Mouse (Mus musculus) embryonic stem cell, embryonic (primary cell): ENCODE data around the gene Hspa8.

Source experiments
- CTCF ChIA-PET, 4 experiments: fragments of 300-600 bp in 2 of 4; fragments of 350-600 bp in 2 of 4; sonication (Branson Sonifier 250); formaldehyde crosslinking; loops; one replicate each; lab custom pipeline; 2022; ENCODE audit warnings: inconsistent platforms in 2 of 4; lab: Charles Lee
- POLR2A ChIA-PET, 4 experiments: fragments of 300-600 bp in 2 of 4; fragments of 350-600 bp in 2 of 4; sonication (Branson Sonifier 250); formaldehyde crosslinking; loops; one replicate each; lab custom pipeline; 2022; ENCODE audit warnings: antibody characterized with exemption in 4 of 4, inconsistent platforms in 1 of 4; lab: Charles Lee

Hspa8 gene

GRCm38 (mm10) chr9:40817325-40818028, 16.7 kb downstream of the Hspa8 start:
- POLR2A ChIA-PET: interaction anchor here in 3 of 4 experiments (1.2 to 5.8 kb wide), 4 partner anchors 10 to 16 kb away, joined by 4 to 52 read pairs (median 10); partner anchors contain the start of gene Hspa8 (in 2 of the 3)

GRCm38 (mm10) chr9:40825601-40826000, 24.8 kb downstream of the Hspa8 start:
- POLR2A ChIA-PET: interaction anchor here in 3 of 4 experiments (0.6 to 1.1 kb wide), 4 partner anchors 10 to 102 kb away, joined by 3 read pairs; no protein-coding TSS in a partner anchor
- CTCF ChIA-PET: interaction anchor here in 3 of 4 experiments (0.6 to 1.4 kb wide), 6 partner anchors 9 to 382 kb away, joined by 3 to 7 read pairs (median 4); no protein-coding TSS in a partner anchor

More at GRCm38 (mm10) chr9:40817325-40818028, 16.7 kb downstream of the Hspa8 start:
- CTCF ChIA-PET: interaction anchor here in 2 of 4 experiments (0.6 to 2.0 kb wide), 4 partner anchors 17 to 223 kb away, joined by 3 to 5 read pairs (median 4); no protein-coding TSS in a partner anchor

- ChIA-PET POLR2A (interaction anchor here in 1 of 4 experiments (1.5 kb wide), 1 partner anchor 21 kb away, joined by 6 read pairs; no protein-coding TSS in a partner anchor), CTCF (interaction anchor here in 2 of 4 experiments (0.9 to 1.1 kb wide), 3 partner anchors 20 to 380 kb away, joined by 3 to 4 read pairs (median 3); no protein-coding TSS in a partner anchor)
Observed at GRCm38 (mm10) chr9:40827366-40827765, 26.6 kb downstream of the Hspa8 start.

GRCm38 (mm10) chr9:40834569-40834968, 33.8 kb downstream of the Hspa8 start:
- ChIA-PET CTCF (interaction anchor here (0.5 to 4.0 kb wide), 84 partner anchors 9 to 1227 kb away, joined by 3 to 45 read pairs (median 4); partner anchors contain the start of gene Bsx (in 1 of the 4)), POLR2A (interaction anchor here (0.6 to 1.5 kb wide), 7 partner anchors 24 to 371 kb away, joined by 3 to 6 read pairs (median 3); no protein-coding TSS in a partner anchor)

- POLR2A ChIA-PET: interaction anchor here in 1 of 4 experiments (0.6 kb wide), 1 partner anchor 137 kb away, joined by 3 read pairs; no protein-coding TSS in a partner anchor
- CTCF ChIA-PET: interaction anchor here (0.5 to 4.0 kb wide), 9 partner anchors 12 to 371 kb away, joined by 3 to 40 read pairs (median 3); no protein-coding TSS in a partner anchor
Observed at GRCm38 (mm10) chr9:40836681-40837080, 35.9 kb downstream of the Hspa8 start.

GRCm38 (mm10) chr9:40839662-40840061, 38.9 kb downstream of the Hspa8 start:
- POLR2A ChIA-PET: interaction anchor here in 1 of 4 experiments (1.4 kb wide), 1 partner anchor 39 kb away, joined by 3 read pairs; the partner anchor contains the start of gene Hspa8

GRCm38 (mm10) chr9:40851515-40851914, 50.7 kb downstream of the Hspa8 start:
- ChIA-PET CTCF (no interaction called here), POLR2A (no interaction called here)

More at GRCm38 (mm10) chr9:40839662-40840061, 38.9 kb downstream of the Hspa8 start:
- CTCF ChIA-PET: interaction anchor here in 2 of 4 experiments (1.5 to 2.4 kb wide), 4 partner anchors 19 to 368 kb away, joined by 5 to 6 read pairs (median 5); no protein-coding TSS in a partner anchor

- POLR2A ChIA-PET: interaction anchor here (0.5 to 3.2 kb wide), 18 partner anchors 13 to 1374 kb away, joined by 3 to 10 read pairs (median 3); partner anchors contain the start of genes Hspa8 (in 2 of the 4) and Bsx (in 1 of the 4)
- CTCF ChIA-PET: interaction anchor here (0.6 to 3.1 kb wide), 21 partner anchors 12 to 1215 kb away, joined by 3 to 14 read pairs (median 5); no protein-coding TSS in a partner anchor
Observed at GRCm38 (mm10) chr9:40858461-40859160, 57.8 kb downstream of the Hspa8 start.

- ChIA-PET CTCF (interaction anchor here (0.6 to 3.1 kb wide), 18 partner anchors 13 to 1216 kb away, joined by 3 to 14 read pairs (median 4); no protein-coding TSS in a partner anchor), POLR2A (interaction anchor here in 3 of 4 experiments (0.7 to 3.2 kb wide), 12 partner anchors 13 to 291 kb away, joined by 3 to 10 read pairs (median 4); partner anchors contain the start of genes Hspa8 (in 2 of the 3) and Bsx (in 1 of the 3))
Observed at GRCm38 (mm10) chr9:40859196-40859595, 58.4 kb downstream of the Hspa8 start.
